Mouse (Mus musculus): Measurements from ENCODE around the gene Scgb1a1. TPM values are rescaled to one million over a fixed set of nuclear protein-coding genes. Genes with fewer than 3 reads are reported as not detected.
A peak's percentile ranks its signal among the peaks of the same experiment; 100 is the strongest.
"Not testable (repeated sequence)": the region's sequence is repeated elsewhere in the genome, so short reads cannot be mapped to it uniquely, and the experiment has no call there.

Gene Scgb1a1
- 4.4 TPM in 1 of 2 replicates, not detected in the other for total RNA-seq (2021)
- long read RNA-seq, experiment 1, transcript Scgb1a1-201 (3 exons, 476 nt), result major isoform, 5 of 5 reads
- long read RNA-seq, experiment 1, partial matches to known transcripts, result 0 of 5 reads
- long read RNA-seq, experiment 1, other reads (novel, unspliced or antisense), result 0 of 5 reads
- long read RNA-seq, experiment 2, result 0 reads

- DNase-seq, result no peak
These were observed at the start of gene Scgb1a1 for GRCm38 (mm10) chr19:9087821-9088220. Gene Scgb1a1, minus strand, starts transcription at chr19:9087958.

GRCm38 (mm10) chr19:9137159-9137558 is 49.4 kb upstream of the Scgb1a1 start:
- DNase-seq, result no peak

GRCm38 (mm10) chr19:9135512-9136331 is 48.0 kb upstream of the Scgb1a1 start, which contains the start of gene Asrgl1:
Gene Asrgl1, minus strand, starts transcription at chr19:9135636.
- peak; percentile 97 for DNase-seq

DNA sequence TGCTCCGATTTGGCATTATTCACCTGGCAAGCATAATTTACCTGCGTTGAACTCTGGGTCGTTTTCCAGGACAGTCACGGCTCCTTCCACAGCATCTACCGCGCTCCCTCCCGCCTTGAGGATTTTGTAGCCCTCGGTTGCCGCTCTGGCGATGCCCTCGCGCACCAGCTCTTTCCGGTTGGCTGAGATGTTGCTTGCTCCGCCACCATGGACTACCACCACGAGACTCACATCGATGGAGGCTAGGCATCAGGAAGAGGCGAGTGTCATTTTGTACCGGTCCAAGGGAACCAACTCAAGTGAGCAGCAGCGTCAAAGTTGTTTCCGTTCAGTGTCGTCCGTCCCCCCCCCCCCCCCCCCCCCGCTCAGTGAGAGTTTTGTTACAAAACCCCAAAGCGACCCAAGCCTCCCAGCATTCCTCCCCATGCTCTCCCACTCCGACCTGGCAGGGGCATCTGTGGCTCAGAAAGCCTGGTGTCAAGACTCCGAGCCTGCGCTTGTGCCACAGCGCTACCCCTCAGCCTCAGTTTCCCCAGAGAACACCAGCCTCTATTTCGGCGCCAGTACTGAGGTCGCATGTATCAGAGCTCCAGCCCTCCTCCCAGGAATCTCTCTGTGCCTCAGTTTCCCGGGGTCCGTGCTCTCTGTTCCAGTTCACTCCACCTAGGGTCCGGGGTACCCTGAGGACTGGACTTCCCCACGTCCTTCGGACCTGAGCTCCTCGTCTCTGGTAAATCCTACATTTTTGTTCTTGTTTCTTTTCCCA is 47.2 kb upstream of the Scgb1a1 start:
- peak; percentile 46 for DNase-seq

- peak; percentile 44 for DNase-seq
These were observed 42.2 kb upstream of the Scgb1a1 start for GRCm38 (mm10) chr19:9129996-9130395.

- DNase-seq, result no peak
These were observed 40.9 kb upstream of the Scgb1a1 start for GRCm38 (mm10) chr19:9128499-9129194.

DNA sequence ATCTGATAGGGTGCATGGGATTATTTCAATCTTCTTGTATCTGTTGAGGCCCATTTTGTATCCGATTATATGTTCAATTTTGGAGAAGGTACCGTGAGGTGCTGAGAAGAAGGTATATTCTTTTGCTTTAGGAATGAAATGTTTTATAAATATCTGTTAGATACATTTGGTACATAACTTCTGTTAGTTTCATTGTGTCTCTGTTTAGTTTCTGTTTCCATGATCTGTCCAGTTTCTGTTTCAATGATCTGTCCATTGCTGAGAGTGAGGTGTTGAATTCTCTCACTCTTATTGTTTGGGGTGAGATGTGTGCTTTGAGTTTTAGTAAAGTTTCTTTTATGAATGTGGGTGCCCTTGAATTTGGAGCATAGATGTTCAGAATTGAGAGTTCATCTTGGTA is 36.2 kb upstream of the Scgb1a1 start:
- DNase-seq, result not testable (repeated sequence)

DNA sequence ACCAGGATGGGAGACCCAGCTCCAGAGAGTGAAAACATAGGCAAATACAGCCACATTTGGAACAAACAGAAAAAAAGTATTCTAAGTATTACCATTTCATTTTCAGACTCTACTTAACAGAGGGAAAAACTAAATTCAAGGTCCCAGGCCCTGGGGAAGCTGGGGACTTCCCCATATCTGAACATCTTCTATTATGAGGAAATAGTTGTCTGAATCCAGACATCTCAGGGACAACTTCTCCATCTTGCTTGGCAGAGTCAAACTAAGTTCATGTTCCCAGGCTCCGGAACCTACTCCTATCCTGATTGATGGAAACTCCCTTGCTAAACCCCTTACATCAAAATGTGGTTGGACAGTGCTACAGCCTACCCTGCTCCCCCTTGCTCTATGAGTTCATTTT is 34.6 kb upstream of the Scgb1a1 start:
- DNase-seq, result no peak

GRCm38 (mm10) chr19:9119655-9120425 is 32.1 kb upstream of the Scgb1a1 start:
- DNase-seq, result no peak

DNA sequence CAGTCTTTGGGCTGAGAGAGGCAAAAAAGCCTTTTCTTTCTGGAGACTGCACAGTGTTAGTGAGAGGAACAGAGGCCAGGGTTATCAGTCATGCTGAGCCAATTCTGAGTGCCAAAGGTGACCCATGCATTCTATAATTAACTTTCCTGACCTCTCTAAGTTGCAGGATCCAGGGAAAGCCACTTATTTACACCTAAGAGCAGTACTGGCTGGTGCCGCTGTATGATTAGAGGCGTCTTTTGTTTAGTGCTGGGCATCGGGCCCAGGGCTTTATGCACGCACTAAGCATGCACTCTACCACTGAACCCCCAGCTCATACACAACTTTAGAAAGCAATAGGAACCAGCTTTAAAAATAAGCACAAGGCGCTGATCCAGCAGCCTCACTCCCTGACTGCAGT is 29.5 kb upstream of the Scgb1a1 start:
- DNase-seq, result no peak

- no peak for DNase-seq
These were observed 28.5 kb upstream of the Scgb1a1 start for GRCm38 (mm10) chr19:9116268-9116667.

DNA sequence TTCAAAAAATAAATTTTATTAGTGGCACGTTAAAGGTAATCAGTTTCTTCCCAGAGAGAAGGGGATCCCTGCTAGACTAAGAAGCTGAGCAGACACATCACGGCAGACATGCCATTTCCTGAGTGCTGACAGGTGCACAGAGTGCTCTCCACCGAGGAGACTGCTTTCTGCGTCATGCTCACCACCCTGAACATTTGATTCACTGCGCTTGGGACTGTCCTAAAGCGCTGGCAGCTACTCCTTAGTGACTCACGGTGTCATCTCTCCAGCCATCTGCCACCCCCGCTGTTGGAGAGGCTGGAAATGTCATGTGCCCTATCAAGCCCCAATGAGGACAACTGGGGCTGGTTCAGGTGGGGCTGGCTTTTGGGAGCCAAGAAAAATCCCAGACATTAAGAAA is 24.3 kb upstream of the Scgb1a1 start:
- peak; percentile 68 for DNase-seq

DNA sequence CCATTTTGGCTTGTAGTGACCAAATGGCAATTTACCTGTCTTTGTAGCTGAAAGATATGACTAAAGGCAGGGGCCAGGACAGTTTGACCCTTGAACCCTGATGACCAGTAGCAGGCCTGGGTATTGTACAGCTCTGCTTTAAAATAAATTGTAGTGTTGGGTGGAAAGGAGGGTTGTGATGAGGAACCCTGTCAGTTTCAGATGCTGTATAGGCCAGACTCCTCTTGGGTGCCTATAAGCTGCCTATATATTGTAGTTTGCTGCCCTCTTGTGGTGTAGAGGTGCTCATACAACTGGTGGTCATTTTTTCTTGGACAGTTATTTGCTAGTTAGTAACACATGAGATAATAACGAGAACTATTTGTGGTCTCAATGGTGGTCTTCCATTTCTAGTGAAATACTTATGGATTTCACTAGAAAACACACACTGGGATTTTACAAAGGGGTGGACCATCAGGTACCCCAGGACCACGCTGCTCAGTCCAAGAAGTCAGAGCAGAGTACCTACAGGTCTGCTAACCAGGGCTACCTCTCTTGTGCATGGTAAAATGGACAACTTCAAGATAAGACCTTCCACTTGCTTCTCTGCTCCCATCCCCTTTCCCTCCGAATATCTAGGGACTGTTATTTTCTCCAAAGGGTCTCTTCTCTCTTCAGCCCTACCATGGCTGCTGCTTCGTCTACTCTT is 22.6 kb upstream of the Scgb1a1 start:
- peak; percentile 54 for DNase-seq

DNA sequence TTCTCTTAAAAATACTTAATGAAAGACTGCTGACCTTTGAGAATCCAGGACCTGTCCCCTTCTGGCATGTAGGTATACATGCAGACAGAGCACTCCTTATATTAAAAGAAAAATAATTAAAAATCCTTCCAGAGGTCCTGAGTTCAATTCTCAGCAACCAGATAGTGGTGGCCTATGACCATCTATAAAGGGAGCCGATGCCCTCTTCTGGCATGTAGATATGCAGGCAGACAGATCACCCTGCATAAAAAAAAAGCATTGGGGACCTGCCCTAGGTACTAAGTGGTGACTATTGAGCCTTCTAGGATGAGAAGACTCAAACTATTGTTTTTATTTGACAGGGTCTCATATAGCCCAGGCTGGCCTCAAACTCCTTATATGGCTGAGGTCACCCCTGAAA is 20.8 kb upstream of the Scgb1a1 start:
- DNase-seq, result no peak

GRCm38 (mm10) chr19:9107379-9107755 is 19.6 kb upstream of the Scgb1a1 start:
- no peak for DNase-seq

GRCm38 (mm10) chr19:9106751-9107378 is 19.1 kb upstream of the Scgb1a1 start:
- peak; percentile 42 for DNase-seq

DNA sequence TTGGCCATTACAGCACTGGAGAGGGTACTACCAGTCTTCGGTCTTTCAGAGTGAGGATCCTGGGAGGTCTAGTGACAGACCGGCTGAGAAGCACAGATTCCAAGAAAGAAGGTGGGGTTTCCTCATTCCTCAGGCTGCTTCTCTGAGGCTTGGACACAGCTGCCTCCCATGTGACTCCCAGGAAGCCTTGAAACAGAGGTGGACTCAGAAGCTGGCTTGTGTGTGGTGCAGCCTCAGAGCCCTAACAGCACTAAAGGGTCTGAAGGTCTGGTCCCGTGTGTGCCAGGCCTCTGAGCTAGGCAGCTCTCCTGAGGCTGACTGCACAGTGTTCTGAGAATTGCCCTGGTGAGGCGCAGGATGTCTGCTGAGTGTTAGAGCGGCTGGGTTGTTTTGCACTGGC is 18.3 kb upstream of the Scgb1a1 start:
- no peak for DNase-seq

GRCm38 (mm10) chr19:9105101-9105685 is 17.4 kb upstream of the Scgb1a1 start:
- DNase-seq, result no peak

- no peak for DNase-seq
These were observed 16.2 kb upstream of the Scgb1a1 start for GRCm38 (mm10) chr19:9103986-9104385.

DNA sequence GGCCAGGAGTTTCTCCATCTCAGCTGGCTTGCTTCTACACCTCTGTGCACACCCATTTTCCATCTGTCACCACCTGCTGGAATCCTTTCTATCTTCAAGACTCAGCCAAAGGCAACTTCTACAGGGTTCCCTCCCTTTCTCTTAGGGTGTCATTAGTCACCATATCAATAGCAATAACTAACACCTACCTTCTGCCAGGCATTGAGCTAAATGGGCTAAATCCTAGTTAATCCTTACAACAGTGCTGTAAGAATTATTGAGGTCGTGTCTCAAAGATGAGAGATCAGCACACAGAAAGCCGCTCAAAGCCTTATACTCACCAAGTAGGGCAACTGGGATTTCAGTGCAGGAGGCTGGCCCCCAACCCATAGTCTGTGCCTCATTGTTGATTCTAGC is 13.3 kb upstream of the Scgb1a1 start:
- DNase-seq, result no peak

Measured in adrenal gland, postnatal 14 days (tissue).